Comparison of ENCODE assay signal across 21 mouse cellular contexts in genomic region chr12:75547174-75547573, GRCm38 (mm10). TPM values are rescaled to one million over a fixed set of nuclear protein-coding genes. Genes with fewer than 3 reads are reported as not detected.
DNase-seq lines count a peak whose midpoint lies in the region; ATAC-seq and TF ChIP-seq lines count a peak whose summit lies in the region.
"Had no signal": no experiment of that assay in that cellular context is flagged by ENCODE, and none has a peak within 500 bp of the region (broad histone marks: within the 10 kb centered on the region; RNA-seq: fewer than 3 reads in every experiment).

No protein-coding gene starts in this region.

- H3K27me3 ChIP-seq in midbrain, embryonic 11.5 days (ENCODE audit: control insufficient read depth, insufficient read depth, low read length): no peaks in the 10 kb centered on the region
- H3K27me3 ChIP-seq in midbrain, embryonic 15.5 days (replicated peaks): no peaks in the 10 kb centered on the region
- H3K27me3 ChIP-seq in myocyte (ENCODE audit: control insufficient read depth, insufficient read depth, insufficient read length): no peaks in the 10 kb centered on the region
- no peaks in the 10 kb centered on the region for H3K27me3 ChIP-seq in forebrain, embryonic 11.5 days (ENCODE audit: control insufficient read depth, insufficient read depth, low read length)
- H3K27me3 ChIP-seq: CH12.LX, Patski had no signal

- TF ChIP-seq POLR2A in myocyte (IDR thresholded peaks at IDR 0.05; ENCODE audit: insufficient read length, low read depth): no peak

- H3K27ac ChIP-seq in midbrain, embryonic 11.5 days (ENCODE audit: low read depth, low read length): no peak overlapping the region
- no peak overlapping the region for H3K27ac ChIP-seq in midbrain, embryonic 15.5 days
- no peak overlapping the region for H3K27ac ChIP-seq in forebrain, embryonic 11.5 days (ENCODE audit: low read depth, low read length)

- H3K36me3 ChIP-seq in midbrain, embryonic 11.5 days (ENCODE audit: control insufficient read depth, insufficient read depth, low read length): no peaks in the 10 kb centered on the region
- no peaks in the 10 kb centered on the region for H3K36me3 ChIP-seq in midbrain, embryonic 15.5 days (replicated peaks)
- H3K36me3 ChIP-seq in myocyte (ENCODE audit: control insufficient read depth, insufficient read depth): no peaks in the 10 kb centered on the region
- no peaks in the 10 kb centered on the region for H3K36me3 ChIP-seq in forebrain, embryonic 11.5 days (ENCODE audit: control insufficient read depth, insufficient read depth, low read length)

- H3ac ChIP-seq in myocyte (ENCODE audit: control insufficient read depth, insufficient read length): no peak overlapping the region

- H3K79me2 ChIP-seq in myocyte (ENCODE audit: control insufficient read depth, insufficient read depth): peaks cover 86% of the 10 kb centered on the region

- H3K4me1 ChIP-seq in midbrain, embryonic 11.5 days (ENCODE audit: control insufficient read depth, insufficient read depth, low read length): no peaks in the 10 kb centered on the region
- H3K4me1 ChIP-seq in midbrain, embryonic 15.5 days: 0 out of 2 replicates have a peak, but pooled peaks cover 2% of the 10 kb centered on the region
- H3K4me1 ChIP-seq in forebrain, embryonic 11.5 days (replicated peaks; ENCODE audit: control insufficient read depth, insufficient read depth, low read length): no peaks in the 10 kb centered on the region

- 91% methylated on average over 3 of the region's 3 CpGs for WGBS in midbrain, embryonic 11.5 days
- 89% methylated on average over 3 of the region's 3 CpGs for WGBS in midbrain, embryonic 15.5 days
- WGBS in forebrain, embryonic 11.5 days: 94% methylated on average over 3 of the region's 3 CpGs

- no peaks in the 10 kb centered on the region for H3K9me3 ChIP-seq in midbrain, embryonic 11.5 days (ENCODE audit: control insufficient read depth, low read length)
- no peaks in the 10 kb centered on the region for H3K9me3 ChIP-seq in midbrain, embryonic 15.5 days
- H3K9me3 ChIP-seq in forebrain, embryonic 11.5 days (ENCODE audit: control insufficient read depth, low read length): no peaks in the 10 kb centered on the region
- H3K9me3 ChIP-seq: G1E had no signal

- no peak overlapping the region for H3K4me2 ChIP-seq in midbrain, embryonic 11.5 days
- H3K4me2 ChIP-seq in midbrain, embryonic 15.5 days: no peak overlapping the region
- peak overlapping the region; percentile 89 for H3K4me2 ChIP-seq in myocyte (ENCODE audit: low read depth)
- H3K4me2 ChIP-seq in forebrain, embryonic 11.5 days (ENCODE audit: low read depth, low read length, severe bottlenecking): no peak overlapping the region

- DNase-seq in heart, adult 11 months: peak; percentile 68
- no peak for DNase-seq in heart, adult 8-10 months (ENCODE audit: low spot score)
- peak; percentile 56 for DNase-seq in midbrain, embryonic 11.5 days (ENCODE audit: low spot score, missing footprints)
- DNase-seq in forebrain, embryonic 11.5 days (ENCODE audit: low spot score): no peak
- DNase-seq: adrenal gland, adult 2 months; adrenal gland, adult 8-10 months; adrenal gland, postnatal 10 days; adrenal gland, postnatal 14 days; adrenal gland, postnatal 25 days; adrenal gland, postnatal 36 days; B cell, adult 2 months; cerebellum, adult 11 months; cerebellum, adult 11-12 months; cerebellum, adult 18-20 months had no signal

- no peak for ATAC-seq in midbrain, embryonic 11.5 days (ENCODE audit: low FRiP score)
- no peak for ATAC-seq in midbrain, embryonic 15.5 days (replicated peaks)
- no peak for ATAC-seq in forebrain, embryonic 11.5 days (replicated peaks; ENCODE audit: low FRiP score)
- ATAC-seq: activated CD4-positive, CD25-positive, alpha-beta regulatory T cell, adult 4 months; CD4-positive, CD25-positive, alpha-beta regulatory T cell, adult 4 months; Patski had no signal

- no peak overlapping the region for H3K9ac ChIP-seq in midbrain, embryonic 11.5 days (ENCODE audit: low read length)
- H3K9ac ChIP-seq in midbrain, embryonic 15.5 days: no peak overlapping the region
- no peak overlapping the region for H3K9ac ChIP-seq in forebrain, embryonic 11.5 days (ENCODE audit: low read length)

- H3K4me3 ChIP-seq in midbrain, embryonic 11.5 days (ENCODE audit: low read depth, low read length): no peak overlapping the region
- no peak overlapping the region for H3K4me3 ChIP-seq in midbrain, embryonic 15.5 days
- no peak overlapping the region for H3K4me3 ChIP-seq in myocyte
- no peak overlapping the region for H3K4me3 ChIP-seq in forebrain, embryonic 11.5 days (ENCODE audit: low read depth, low read length)

TF ChIP-seq in myocyte, 11 proteins besides CTCF, POLR2A, EP300 and RAD21:
- no peak for TF ChIP-seq TCF12 (IDR thresholded peaks at IDR 0.05; ENCODE audit: insufficient read depth, poor library complexity, severe bottlenecking)
- no peak for TF ChIP-seq POLR2AphosphoS2 (IDR thresholded peaks at IDR 0.05; ENCODE audit: insufficient read length, low read depth)
- TF ChIP-seq MYOD1 (IDR thresholded peaks at IDR 0.05; ENCODE audit: control insufficient read depth in 1 of 3, insufficient read length in 2 of 3, low read depth in 2 of 3): no peak
- TF ChIP-seq SRF (IDR thresholded peaks at IDR 0.05; ENCODE audit: control insufficient read depth, insufficient read length, low read depth): no peak
- no peak for TF ChIP-seq USF1 (IDR thresholded peaks at IDR 0.05; ENCODE audit: low read depth)
- TF ChIP-seq E2F4 (IDR thresholded peaks at IDR 0.05; ENCODE audit: insufficient read depth): no peak
- no peak for TF ChIP-seq CEBPB (IDR thresholded peaks at IDR 0.05; ENCODE audit: insufficient read depth, poor library complexity, severe bottlenecking)
- TF ChIP-seq TCF3 (IDR thresholded peaks at IDR 0.05; ENCODE audit: insufficient read length, low read depth): no peak
- TF ChIP-seq MAX (IDR thresholded peaks at IDR 0.05; ENCODE audit: low read depth): no peak
- TF ChIP-seq MYOG (IDR thresholded peaks at IDR 0.05; ENCODE audit: control insufficient read depth in 1 of 3, insufficient read depth in 1 of 3, insufficient read length in 2 of 3, low read depth in 2 of 3): no peak
- no peak for TF ChIP-seq REST (IDR thresholded peaks at IDR 0.05; ENCODE audit: insufficient read depth, insufficient read length)

RNA-seq across cellular contexts. Expression of gene Ppp2r5e, which starts 48.9 kb away (rescaled TPM):
- total RNA-seq in heart, adult 8-10 months (2022): 10 to 100 TPM; 28.5 to 32.0 (median 31.3) TPM
- polyA plus RNA-seq in midbrain, embryonic 11.5 days (2014; fragmentation: Nextera tagmentation; extraction: Ambion mirVana): 22.3 and 24.7 TPM in 2 replicates
- polyA plus RNA-seq in midbrain, embryonic 15.5 days (2015; fragmentation: Nextera tagmentation; extraction: Ambion mirVana): 20.9 and 21.3 TPM in 2 replicates
- polyA plus RNA-seq in myocyte (2012; fragmentation: generic; extraction: Trizol): 15.4 TPM
- polyA plus RNA-seq in forebrain, embryonic 11.5 days (2014; fragmentation: Nextera tagmentation; extraction: Ambion mirVana): 24.9 and 26.1 TPM in 2 replicates

Comparison
In these comparisons a context has a peak if more than half of its experiments do, and no peak if none do; other contexts are left out.
1. DNase-seq: peak in heart, adult 11 months (single experiment) and midbrain, embryonic 11.5 days (single experiment); none in heart, adult 8-10 months (single experiment) and forebrain, embryonic 11.5 days (single experiment).